Mouse (Mus musculus) adrenal gland, adult 2 months (tissue): ENCODE results near the gene Gm28553. TPM values are rescaled to one million over a fixed set of nuclear protein-coding genes. Genes with fewer than 3 reads are reported as not detected.
"Not testable (repeated sequence)": the region's sequence is repeated elsewhere in the genome, so short reads cannot be mapped to it uniquely, and the experiment has no call there.

Experiments
- DNase-seq: peaks from one replicate; pipeline ENCODE4 v3.0.0; 2021
- long read RNA-seq: library from polyadenylated mRNA; stranded (forward); transcript quantifications from one replicate; pipeline ENCODE4 v2.0.0, GENCODE M21; 2021
- polyA plus RNA-seq: library from polyadenylated mRNA; depleted of rRNA; stranded (reverse); fragments of >200 nt; gene quantifications from 2 replicates; pipeline ENCODE4 v1.2.3, GENCODE M21; 2012; rRNA removed
- total RNA-seq, 2 experiments: library from RNA; stranded (reverse); gene quantifications; 2 replicates each; pipeline ENCODE4 v1.2.3; 2021

The Gm28553 gene
- total RNA-seq (not detected), polyA plus RNA-seq (not detected in 2 replicates)
- long read RNA-seq: 0 reads

DNA sequence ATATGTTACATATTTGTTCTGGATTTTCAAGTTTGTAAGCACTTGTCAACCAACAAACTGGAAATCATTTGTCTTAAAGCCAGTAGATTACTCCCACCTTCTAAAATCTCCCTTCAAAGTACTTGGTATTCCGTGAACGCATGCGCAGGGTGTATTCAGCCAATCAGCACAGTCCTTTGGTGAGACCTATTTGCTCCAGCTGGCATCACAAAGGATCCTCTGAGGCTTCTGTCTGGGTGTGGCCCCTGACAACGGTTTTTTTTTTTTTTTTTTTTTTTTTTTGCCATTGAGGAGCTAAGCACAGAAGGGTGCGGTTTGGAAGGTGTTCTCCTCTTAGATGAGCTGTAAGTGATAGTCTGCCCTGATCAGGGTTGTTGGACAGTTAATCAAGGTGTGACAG, at the start of gene Gm28553:
Gene Gm28553, plus strand, starts transcription at position 301 of the 400 bp plus-strand sequence.
- not testable (repeated sequence) for DNase-seq
